Mouse (Mus musculus): ENCODE measurements around the gene Sapcd1. TPM values are rescaled to one million over a fixed set of nuclear protein-coding genes. Genes with fewer than 3 reads are reported as not detected.

Gene Sapcd1
- polyA plus RNA-seq, 1 experiment, result 0.69 TPM

- Histone ChIP-seq H3K27me3 (replicated peaks; ENCODE audit: control insufficient read depth, insufficient read depth, low read length) (no peaks in the 10 kb centered on the region), H3K4me1 (ENCODE audit: control insufficient read depth, insufficient read depth, low read length) (peaks cover 6% of the 10 kb centered on the region; the same call in 1 of the 2 replicates), H3K36me3 (ENCODE audit: control insufficient read depth, insufficient read depth, low read length) (no peaks in the 10 kb centered on the region), H3K4me3 (ENCODE audit: insufficient read depth, low read depth, low read length) (no peak overlapping the region), H3K27ac (ENCODE audit: insufficient read depth, low read depth, low read length) (no peak overlapping the region)
- WGBS, result 59% methylated on average over 22 of the region's 22 CpGs
- DNase-seq, result peak; percentile 24
- TF ChIP-seq CTCF (conservative IDR thresholded peaks at IDR 0.05; ENCODE audit: insufficient read depth, insufficient read length, low read depth, low read length), result no peak
- no peak for TF ChIP-seq POLR2A (IDR thresholded peaks at IDR 0.05; ENCODE audit: low read depth, low read length)
These were observed 33.0 kb upstream of the Sapcd1 start for GRCm38 (mm10) chr17:35060737-35061297.

- Histone ChIP-seq H3K4me1 (ENCODE audit: control insufficient read depth, insufficient read depth, low read length) (peaks cover 6% of the 10 kb centered on the region; the same call in 1 of the 2 replicates), H3K27me3 (replicated peaks; ENCODE audit: control insufficient read depth, insufficient read depth, low read length) (no peaks in the 10 kb centered on the region), H3K4me3 (ENCODE audit: insufficient read depth, low read depth, low read length) (peak overlapping the region; percentile 67), H3K36me3 (ENCODE audit: control insufficient read depth, insufficient read depth, low read length) (peaks cover 3% of the 10 kb centered on the region; the same call in 1 of the 2 replicates), H3K27ac (ENCODE audit: insufficient read depth, low read depth, low read length) (no peak overlapping the region)
- TF ChIP-seq CTCF (conservative IDR thresholded peaks at IDR 0.05; ENCODE audit: insufficient read depth, insufficient read length, low read depth, low read length) (no peak), POLR2A (IDR thresholded peaks at IDR 0.05; ENCODE audit: low read depth, low read length) (no peak)
- 21% methylated on average over 14 of the region's 14 CpGs for WGBS
- no peak for DNase-seq
These were observed 32.3 kb upstream of the Sapcd1 start for GRCm38 (mm10) chr17:35060071-35060470.

GRCm38 (mm10) chr17:35058911-35059892 is 31.4 kb upstream of the Sapcd1 start, which contains the start of gene Ddah2:
Gene Ddah2 (plus strand): TSS chr17:35059035.
- peak; percentile 62 for TF ChIP-seq CTCF (conservative IDR thresholded peaks at IDR 0.05; ENCODE audit: insufficient read depth, insufficient read length, low read depth, low read length)
- peak; percentile 10 for TF ChIP-seq POLR2A (IDR thresholded peaks at IDR 0.05; ENCODE audit: low read depth, low read length)
- H3K4me1 ChIP-seq (ENCODE audit: control insufficient read depth, insufficient read depth, low read length), result 0 out of 2 replicates have a peak, but pooled peaks cover 6% of the 10 kb centered on the region

GRCm38 (mm10) chr17:35058316-35058715 is 30.5 kb upstream of the Sapcd1 start:
- H3K4me3 ChIP-seq (ENCODE audit: insufficient read depth, low read depth, low read length), result no peak overlapping the region
- no peaks in the 10 kb centered on the region for H3K27me3 ChIP-seq (replicated peaks; ENCODE audit: control insufficient read depth, insufficient read depth, low read length)
- peaks cover 7% of the 10 kb centered on the region; the same call in 1 of the 2 replicates for H3K36me3 ChIP-seq (ENCODE audit: control insufficient read depth, insufficient read depth, low read length)
- H3K4me1 ChIP-seq (ENCODE audit: control insufficient read depth, insufficient read depth, low read length), result 0 out of 2 replicates have a peak, but pooled peaks cover 6% of the 10 kb centered on the region
- DNase-seq, result no peak
- 51% methylated on average over 9 of the region's 9 CpGs for WGBS
- TF ChIP-seq CTCF (conservative IDR thresholded peaks at IDR 0.05; ENCODE audit: insufficient read depth, insufficient read length, low read depth, low read length), result no peak
- TF ChIP-seq POLR2A (IDR thresholded peaks at IDR 0.05; ENCODE audit: low read depth, low read length), result no peak
- no peak overlapping the region for H3K27ac ChIP-seq (ENCODE audit: insufficient read depth, low read depth, low read length)

More at GRCm38 (mm10) chr17:35058911-35059892, 31.4 kb upstream of the Sapcd1 start, which contains the start of gene Ddah2:
- WGBS, result under 1% methylated on average over 57 of the region's 57 CpGs
- peak; percentile 91 for DNase-seq
- no peaks in the 10 kb centered on the region for H3K27me3 ChIP-seq (replicated peaks; ENCODE audit: control insufficient read depth, insufficient read depth, low read length)
- peak within 1 kb of the TSS; percentile 52 for H3K27ac ChIP-seq (ENCODE audit: insufficient read depth, low read depth, low read length)
- peaks cover 6% of the 10 kb centered on the region; the same call in 1 of the 2 replicates for H3K36me3 ChIP-seq (ENCODE audit: control insufficient read depth, insufficient read depth, low read length)
- peak within 1 kb of the TSS; percentile 67 for H3K4me3 ChIP-seq (ENCODE audit: insufficient read depth, low read depth, low read length)

GRCm38 (mm10) chr17:35057090-35057489 is 29.3 kb upstream of the Sapcd1 start:
- Histone ChIP-seq H3K36me3 (ENCODE audit: control insufficient read depth, insufficient read depth, low read length) (peaks cover 7% of the 10 kb centered on the region; the same call in 1 of the 2 replicates), H3K4me3 (ENCODE audit: insufficient read depth, low read depth, low read length) (no peak overlapping the region), H3K27me3 (replicated peaks; ENCODE audit: control insufficient read depth, insufficient read depth, low read length) (no peaks in the 10 kb centered on the region), H3K27ac (ENCODE audit: insufficient read depth, low read depth, low read length) (no peak overlapping the region), H3K4me1 (ENCODE audit: control insufficient read depth, insufficient read depth, low read length) (0 out of 2 replicates have a peak, but pooled peaks cover 6% of the 10 kb centered on the region)
- no peak for DNase-seq
- TF ChIP-seq CTCF (conservative IDR thresholded peaks at IDR 0.05; ENCODE audit: insufficient read depth, insufficient read length, low read depth, low read length), result no peak
- no peak for TF ChIP-seq POLR2A (IDR thresholded peaks at IDR 0.05; ENCODE audit: low read depth, low read length)
- WGBS, result 83% methylated on average over 3 of the region's 3 CpGs

- TF ChIP-seq POLR2A (IDR thresholded peaks at IDR 0.05; ENCODE audit: low read depth, low read length) (no peak), CTCF (conservative IDR thresholded peaks at IDR 0.05; ENCODE audit: insufficient read depth, insufficient read length, low read depth, low read length) (no peak)
- 0 out of 2 replicates have a peak, but pooled peaks cover 6% of the 10 kb centered on the region for H3K4me1 ChIP-seq (ENCODE audit: control insufficient read depth, insufficient read depth, low read length)
- WGBS, result 74% methylated on average over 7 of the region's 7 CpGs
- H3K36me3 ChIP-seq (ENCODE audit: control insufficient read depth, insufficient read depth, low read length), result peaks cover 7% of the 10 kb centered on the region; the same call in 1 of the 2 replicates
- no peak overlapping the region for H3K4me3 ChIP-seq (ENCODE audit: insufficient read depth, low read depth, low read length)
- DNase-seq, result peak; percentile 52
- H3K27me3 ChIP-seq (replicated peaks; ENCODE audit: control insufficient read depth, insufficient read depth, low read length), result no peaks in the 10 kb centered on the region
- H3K27ac ChIP-seq (ENCODE audit: insufficient read depth, low read depth, low read length), result no peak overlapping the region
These were observed 28.1 kb upstream of the Sapcd1 start for GRCm38 (mm10) chr17:35055691-35056495.

Data from kidney, adult 2 months (tissue).